Mouse (Mus musculus) MEL (cell line): Measurements from ENCODE around the gene Adat2.

Experiments
- CTCF ChIP-seq, 3 experiments: IDR thresholded peaks in 2 of 3; conservative IDR thresholded peaks in 1 of 3; 2 replicates each; pipeline ENCODE4 v1.5.1; 2011 to 2012; ENCODE audit warnings: low read length in 3 of 3, low read depth in 2 of 3, mild to moderate bottlenecking in 2 of 3, improper control_type of control experiment in 1 of 3, inconsistent platforms in 1 of 3, mixed read lengths in 1 of 3, moderate library complexity in 1 of 3; ENCODE audit not compliant: control insufficient read depth in 1 of 3, insufficient read depth in 1 of 3, poor library complexity in 1 of 3, severe bottlenecking in 1 of 3
- ETS1 ChIP-seq: IDR thresholded peaks from 2 replicates; pipeline ENCODE4 v1.6.1; 2012; ENCODE audit warnings: low read depth, mild to moderate bottlenecking, inconsistent platforms, low read length, improper control_type of control experiment, moderate library complexity
- JUND ChIP-seq: IDR thresholded peaks from 2 replicates; pipeline ENCODE4 v1.6.1; 2011; ENCODE audit warnings: low read depth, mild to moderate bottlenecking, improper control_type of control experiment, low read length
- MAX ChIP-seq: IDR thresholded peaks from 2 replicates; pipeline ENCODE4 v1.6.1; 2011; ENCODE audit warnings: low read length, improper control_type of control experiment
- MEF2A ChIP-seq: IDR thresholded peaks from 2 replicates; pipeline ENCODE4 v1.6.1; 2014; ENCODE audit warnings: low read depth, mild to moderate bottlenecking, inconsistent platforms, low read length, improper control_type of control experiment; ENCODE audit not compliant: poor library complexity, insufficient replicate concordance, severe bottlenecking; ENCODE audit errors: extremely low read depth
- POLR2A ChIP-seq, 2 experiments: IDR thresholded peaks; 2 replicates each; pipeline ENCODE4 v1.6.1; 2011 to 2012; ENCODE audit warnings: low read length in 2 of 2, mild to moderate bottlenecking in 2 of 2, control low read depth in 1 of 2, improper control_type of control experiment in 1 of 2, low read depth in 1 of 2, moderate library complexity in 1 of 2; ENCODE audit not compliant: control insufficient read depth in 1 of 2, insufficient read depth in 1 of 2, poor library complexity in 1 of 2
- RCOR1 ChIP-seq: IDR thresholded peaks from 2 replicates; pipeline ENCODE4 v1.6.1; 2012; ENCODE audit warnings: low read depth, mild to moderate bottlenecking, inconsistent platforms, low read length, improper control_type of control experiment
- SIN3A ChIP-seq: IDR thresholded peaks from 2 replicates; pipeline ENCODE4 v1.6.1; 2012; ENCODE audit warnings: low read length, improper control_type of control experiment, inconsistent platforms
- SMC3 ChIP-seq: IDR thresholded peaks from 2 replicates; pipeline ENCODE4 v1.6.1; 2011; ENCODE audit warnings: low read depth, low read length, improper control_type of control experiment
- TCF12 ChIP-seq: IDR thresholded peaks from 2 replicates; pipeline ENCODE4 v1.6.1; 2014; ENCODE audit warnings: low read depth, mild to moderate bottlenecking, inconsistent platforms, low read length, improper control_type of control experiment, moderate library complexity
- USF1 ChIP-seq: IDR thresholded peaks from 2 replicates; pipeline ENCODE4 v1.6.1; 2014; ENCODE audit warnings: low read depth, mild to moderate bottlenecking, inconsistent platforms, low read length, improper control_type of control experiment, moderate library complexity
- ZNF384 ChIP-seq: IDR thresholded peaks from 2 replicates; pipeline ENCODE4 v1.6.1; 2012; ENCODE audit warnings: low read depth, mild to moderate bottlenecking, inconsistent platforms, low read length, improper control_type of control experiment

- TF ChIP-seq CTCF (IDR thresholded peaks at IDR 0.05 in 2 of 3, conservative IDR thresholded peaks at IDR 0.05 in 1 of 3; ENCODE audit: control insufficient read depth in 1 of 3, insufficient read depth in 1 of 3, low read depth in 2 of 3, low read length in 3 of 3, poor library complexity in 1 of 3, severe bottlenecking in 1 of 3) = no peak
- no peak for TF ChIP-seq JUND
- no peak for TF ChIP-seq SMC3
- TF ChIP-seq MEF2A = no peak
- TF ChIP-seq MAX = no peak
- no peak for TF ChIP-seq TCF12
- no peak for TF ChIP-seq ETS1
- no peak for TF ChIP-seq RCOR1
- no peak for TF ChIP-seq SIN3A
- no peak for TF ChIP-seq POLR2A (IDR thresholded peaks at IDR 0.05; ENCODE audit: control insufficient read depth in 1 of 2, insufficient read depth in 1 of 2, low read depth in 1 of 2, low read length in 2 of 2, poor library complexity in 1 of 2)
- no peak for TF ChIP-seq ZNF384
- TF ChIP-seq USF1 = no peak
Observed at GRCm38 (mm10) chr10:13572003-13572402, 19.3 kb downstream of the Adat2 start.
